In genomic region chr19:29658836-29659235, GRCm38 (mm10) we compare ENCODE assay signal across 32 mouse cellular contexts. TPM values are rescaled to one million over a fixed set of nuclear protein-coding genes. Genes with fewer than 3 reads are reported as not detected.
"Had no signal": no experiment of that assay in that cellular context is flagged by ENCODE, and none has a peak within 500 bp of the region (broad histone marks: within the 10 kb centered on the region; RNA-seq: fewer than 3 reads in every experiment).

No protein-coding gene starts in this region.

- H3K9me3 ChIP-seq: embryonic facial prominence, embryonic 10.5 days; embryonic facial prominence, embryonic 12.5 days; embryonic facial prominence, embryonic 13.5 days; embryonic facial prominence, embryonic 15.5 days; forebrain, embryonic 10.5 days; forebrain, embryonic 12.5 days; forebrain, embryonic 13.5 days; forebrain, embryonic 15.5 days had no signal

- DNase-seq: cerebellum, adult 8-10 months; cerebellum, adult 9-10 months; cerebellum, adult 9-11 months; cerebellum, postnatal 10 days; cerebellum, postnatal 14 days; cerebellum, postnatal 25 days; cerebellum, postnatal 36 days; embryo, embryonic 11 days; forebrain, postnatal 0 days; gastrocnemius, adult 2 months; gastrocnemius, postnatal 10 days; gastrocnemius, postnatal 14 days; gastrocnemius, postnatal 25 days; gastrocnemius, postnatal 36 days; heart, adult 2 months had no signal

- H3K36me3 ChIP-seq: embryonic facial prominence, embryonic 10.5 days; embryonic facial prominence, embryonic 12.5 days; embryonic facial prominence, embryonic 13.5 days; embryonic facial prominence, embryonic 15.5 days; forebrain, embryonic 10.5 days; forebrain, embryonic 12.5 days; forebrain, embryonic 15.5 days had no signal

- H3K4me3 ChIP-seq: embryonic facial prominence, embryonic 10.5 days; embryonic facial prominence, embryonic 12.5 days; embryonic facial prominence, embryonic 13.5 days; embryonic facial prominence, embryonic 15.5 days; erythroblast, embryonic 14.5 days; forebrain, embryonic 10.5 days; forebrain, embryonic 12.5 days; forebrain, embryonic 13.5 days; forebrain, embryonic 15.5 days; gastrocnemius, adult 2 months; heart, adult 2 months had no signal

- H3K27me3 ChIP-seq: embryonic facial prominence, embryonic 12.5 days; embryonic facial prominence, embryonic 13.5 days; embryonic facial prominence, embryonic 15.5 days; forebrain, embryonic 12.5 days; forebrain, embryonic 13.5 days; forebrain, embryonic 15.5 days had no signal

- H3K9ac ChIP-seq: embryonic facial prominence, embryonic 12.5 days; embryonic facial prominence, embryonic 13.5 days; embryonic facial prominence, embryonic 15.5 days; forebrain, embryonic 12.5 days; forebrain, embryonic 13.5 days; forebrain, embryonic 15.5 days; forebrain, postnatal 0 days had no signal

- H3K4me1 ChIP-seq: embryonic facial prominence, embryonic 12.5 days; forebrain, embryonic 12.5 days; forebrain, embryonic 13.5 days; forebrain, embryonic 15.5 days had no signal

- ATAC-seq: forebrain, embryonic 13.5 days; forebrain, embryonic 14.5 days; forebrain, embryonic 15.5 days; forebrain, embryonic 16.5 days; forebrain, postnatal 0 days had no signal

- H3K4me2 ChIP-seq: embryonic facial prominence, embryonic 12.5 days; embryonic facial prominence, embryonic 13.5 days; embryonic facial prominence, embryonic 15.5 days; forebrain, embryonic 12.5 days; forebrain, embryonic 13.5 days; forebrain, embryonic 15.5 days had no signal

- H3K27ac ChIP-seq: embryonic facial prominence, embryonic 10.5 days; embryonic facial prominence, embryonic 12.5 days; embryonic facial prominence, embryonic 13.5 days; embryonic facial prominence, embryonic 15.5 days; forebrain, embryonic 10.5 days; forebrain, embryonic 12.5 days; forebrain, embryonic 13.5 days; forebrain, embryonic 15.5 days; gastrocnemius, adult 2 months; heart, adult 2 months had no signal

RNA-seq across cellular contexts. Expression of gene Mlana, which starts 38.8 kb away (rescaled TPM):
- total RNA-seq: common myeloid progenitor, adult 5-6 weeks; forebrain, postnatal 0 days; gastrocnemius, adult 18-20 months; gastrocnemius, adult 2 months; gastrocnemius, adult 8-10 months; gastrocnemius, postnatal 14 days; gastrocnemius, postnatal 25 days; granulocyte monocyte progenitor cell, adult 5-6 weeks had no signal
- polyA plus RNA-seq: cortical plate, adult 2 months; erythroblast, embryonic 14.5 days; forebrain, embryonic 12.5 days; forebrain, embryonic 13.5 days; forebrain, embryonic 14.5 days; forebrain, embryonic 15.5 days; forebrain, embryonic 16.5 days; forebrain, postnatal 0 days; gonadal fat pad, adult 2 months had no signal
